Comparison of ENCODE assay signal across 8 mouse cellular contexts in the genomic region with DNA sequence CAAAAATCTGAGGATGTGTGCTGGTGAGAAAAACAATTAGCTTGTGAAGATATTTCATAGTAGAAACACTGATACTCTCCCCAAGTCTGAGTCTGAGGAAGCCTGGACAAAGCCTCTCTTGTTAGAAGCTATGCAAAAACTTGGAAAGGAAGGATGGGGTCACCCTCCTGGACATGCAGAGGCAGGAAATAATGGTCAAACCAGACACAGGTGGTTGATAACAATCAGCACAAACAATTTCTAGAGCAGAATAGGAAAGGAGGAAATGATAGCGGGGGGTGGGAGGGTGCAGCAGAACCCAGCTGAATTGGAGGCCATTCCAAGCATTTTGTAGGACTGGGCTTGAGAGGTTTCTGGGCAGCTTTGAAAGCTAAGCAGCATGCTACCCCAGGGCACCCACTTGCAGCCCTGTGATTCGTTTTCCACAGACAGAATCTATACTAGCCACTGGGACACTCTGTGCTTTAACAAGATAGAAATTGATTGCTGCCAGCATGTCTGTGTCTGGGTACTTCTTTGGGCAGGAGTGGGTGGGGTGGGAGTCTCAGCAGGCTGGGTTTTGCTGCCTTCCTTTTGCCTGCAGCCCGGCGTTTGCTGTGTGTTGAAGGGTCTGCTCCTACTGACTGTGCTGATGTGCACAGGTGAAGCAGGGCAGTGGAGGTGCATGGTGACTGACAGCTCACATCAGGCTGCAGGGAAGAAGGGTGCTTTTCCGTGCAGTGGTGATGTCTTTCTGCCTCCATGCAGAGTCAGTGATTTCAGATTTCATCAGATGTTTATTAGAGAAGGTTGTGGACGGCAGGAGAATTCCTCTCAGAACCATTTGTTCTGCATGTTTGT. TPM values are rescaled to one million over a fixed set of nuclear protein-coding genes. Genes with fewer than 3 reads are reported as not detected.
DNase-seq lines count a peak whose midpoint lies in the region; ATAC-seq lines count a peak whose summit lies in the region.

No protein-coding gene starts in this region.

- H3K9me3 ChIP-seq in heart, embryonic 13.5 days = no peaks in the 10 kb centered on the region
- no peaks in the 10 kb centered on the region for H3K9me3 ChIP-seq in forebrain, embryonic 12.5 days
- H3K9me3 ChIP-seq in limb, embryonic 13.5 days = no peaks in the 10 kb centered on the region

- H3K4me3 ChIP-seq in heart, embryonic 13.5 days = no peak overlapping the region
- H3K4me3 ChIP-seq in forebrain, embryonic 12.5 days (replicated peaks) = no peak overlapping the region
- H3K4me3 ChIP-seq in limb, embryonic 13.5 days = no peak overlapping the region

- DNase-seq in heart, adult 8-10 months (ENCODE audit: low spot score) = no peak
- peak; percentile 94 for DNase-seq in 416B (ENCODE audit: low read depth)
- DNase-seq in adipocyte (ENCODE audit: low spot score) = no peak
- DNase-seq in ovary, adult 18-20 months (ENCODE audit: low spot score) = no peak
- no peak for DNase-seq in testis, postnatal 10 days (ENCODE audit: low spot score)

- 38% methylated on average over 6 of the region's 6 CpGs for WGBS in heart, embryonic 13.5 days
- 57% methylated on average over 6 of the region's 6 CpGs for WGBS in forebrain, embryonic 12.5 days
- 44% methylated on average over 6 of the region's 6 CpGs for WGBS in limb, embryonic 13.5 days

- H3K27me3 ChIP-seq in heart, embryonic 13.5 days (replicated peaks) = no peaks in the 10 kb centered on the region
- H3K27me3 ChIP-seq in forebrain, embryonic 12.5 days = no peaks in the 10 kb centered on the region
- H3K27me3 ChIP-seq in limb, embryonic 13.5 days = no peaks in the 10 kb centered on the region

- peaks cover 59% of the 10 kb centered on the region for H3K36me3 ChIP-seq in heart, embryonic 13.5 days
- peaks cover 9% of the 10 kb centered on the region for H3K36me3 ChIP-seq in forebrain, embryonic 12.5 days (replicated peaks)
- H3K36me3 ChIP-seq in limb, embryonic 13.5 days = peaks cover 20% of the 10 kb centered on the region

- peak overlapping the region; percentile 15; the same call in 1 of the 2 replicates for H3K9ac ChIP-seq in heart, embryonic 13.5 days
- no peak overlapping the region for H3K9ac ChIP-seq in forebrain, embryonic 12.5 days
- H3K9ac ChIP-seq in limb, embryonic 13.5 days = no peak overlapping the region

- 0 out of 2 replicates have a peak overlapping the region, but pooled peaks have one; percentile 5 for H3K4me2 ChIP-seq in heart, embryonic 13.5 days
- no peak overlapping the region for H3K4me2 ChIP-seq in forebrain, embryonic 12.5 days
- no peak overlapping the region for H3K4me2 ChIP-seq in limb, embryonic 13.5 days (replicated peaks)

- ATAC-seq in heart, embryonic 13.5 days (ENCODE audit: extremely low read depth, insufficient number of reproducible peaks, low FRiP score, low TSS enrichment) = no peak
- 0 out of 2 replicates have a peak, but pooled peaks have one; percentile 39 for ATAC-seq in forebrain, embryonic 12.5 days (ENCODE audit: low FRiP score)
- ATAC-seq in limb, embryonic 13.5 days (ENCODE audit: low FRiP score, low read depth) = no peak

- peaks cover 28% of the 10 kb centered on the region for H3K4me1 ChIP-seq in heart, embryonic 13.5 days
- peaks cover 15% of the 10 kb centered on the region for H3K4me1 ChIP-seq in forebrain, embryonic 12.5 days
- peaks cover 16% of the 10 kb centered on the region for H3K4me1 ChIP-seq in limb, embryonic 13.5 days

- H3K27ac ChIP-seq in heart, embryonic 13.5 days (replicated peaks) = peak overlapping the region; percentile 53
- peak overlapping the region; percentile 66 for H3K27ac ChIP-seq in forebrain, embryonic 12.5 days
- H3K27ac ChIP-seq in limb, embryonic 13.5 days = 0 out of 2 replicates have a peak overlapping the region, but pooled peaks have one; percentile 22

RNA-seq across cellular contexts. Expression of a gene that starts 33.3 kb away (rescaled TPM):
- 10.1 and 10.3 TPM in 2 replicates for polyA plus RNA-seq in heart, embryonic 13.5 days (2015; fragmentation: Nextera tagmentation; extraction: Ambion mirVana)
- total RNA-seq in heart, adult 8-10 months (2022) = 1 to 10 TPM; 5.3 to 7.3 (median 6.0) TPM
- polyA plus RNA-seq in forebrain, embryonic 12.5 days (2016; fragmentation: Nextera tagmentation; extraction: Ambion mirVana) = 4.7 and 6.0 TPM in 2 replicates
- polyA plus RNA-seq in limb, embryonic 13.5 days (2015; fragmentation: Nextera tagmentation; extraction: Ambion mirVana) = 8.5 and 9.0 TPM in 2 replicates
